Mouse (Mus musculus) erythroblast, embryonic 14.5 days (primary cell): Measurements from ENCODE around the gene Dnah11.

Source experiments
- GATA1 ChIP-seq: IDR thresholded peaks from 2 replicates; pipeline ENCODE4 v1.6.1; 2012; ENCODE audit warnings: low read length, inconsistent platforms, mixed read lengths
- TAL1 ChIP-seq: IDR thresholded peaks from 3 replicates; pipeline ENCODE4 v1.6.1; 2012; ENCODE audit warnings: low read length, inconsistent platforms, mixed read lengths

DNA sequence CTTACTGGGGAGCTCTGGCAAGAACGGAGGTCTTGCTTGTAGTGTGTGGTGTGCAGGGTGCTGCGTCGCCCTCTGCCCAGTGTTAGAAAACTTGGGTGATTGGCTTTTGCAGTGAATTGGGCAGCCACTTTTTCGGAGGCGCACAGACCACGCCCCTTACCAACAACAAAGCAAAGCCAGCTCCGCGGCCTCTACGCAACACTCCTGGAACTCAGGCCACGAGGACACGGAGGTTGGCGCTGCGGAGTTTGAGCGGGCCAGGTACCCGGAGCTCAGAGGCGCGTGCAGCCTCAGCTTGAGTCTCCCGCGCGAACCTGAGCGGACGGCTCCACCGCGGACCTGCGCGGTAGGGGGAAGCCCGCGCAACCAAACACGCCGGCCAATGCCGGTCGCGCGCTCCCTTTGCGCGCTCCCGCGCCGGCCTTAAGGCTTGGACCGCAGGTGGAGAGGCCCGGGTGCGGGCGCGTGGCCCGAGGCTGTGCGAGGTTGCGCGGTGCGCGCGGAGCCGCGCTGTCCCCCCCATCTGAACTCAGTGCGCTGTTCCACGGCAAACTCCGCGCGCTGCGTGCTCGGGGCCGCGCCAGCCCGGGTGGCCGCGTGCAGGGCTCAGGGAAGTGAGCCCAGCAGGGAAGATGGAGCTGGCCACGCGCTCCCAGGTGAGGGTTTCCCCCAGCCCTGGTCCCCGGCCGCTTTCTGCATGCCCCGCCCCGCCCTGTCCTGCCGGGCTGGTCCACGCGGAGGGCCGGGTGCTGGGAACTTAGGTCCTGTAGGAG lies 355.4 kb downstream of the Dnah11 start:
- TF ChIP-seq GATA1 = no peak
- TF ChIP-seq TAL1 = no peak
